Mouse (Mus musculus) embryo, embryonic 11 days (tissue): ENCODE measurements around the gene Nicn1.
"Not testable (repeated sequence)": the region's sequence is repeated elsewhere in the genome, so short reads cannot be mapped to it uniquely, and the experiment has no call there.

Experiments
- DNase-seq: peaks from one replicate; pipeline ENCODE4 v3.0.0-alpha.2; 2015

Nicn1 gene

DNA sequence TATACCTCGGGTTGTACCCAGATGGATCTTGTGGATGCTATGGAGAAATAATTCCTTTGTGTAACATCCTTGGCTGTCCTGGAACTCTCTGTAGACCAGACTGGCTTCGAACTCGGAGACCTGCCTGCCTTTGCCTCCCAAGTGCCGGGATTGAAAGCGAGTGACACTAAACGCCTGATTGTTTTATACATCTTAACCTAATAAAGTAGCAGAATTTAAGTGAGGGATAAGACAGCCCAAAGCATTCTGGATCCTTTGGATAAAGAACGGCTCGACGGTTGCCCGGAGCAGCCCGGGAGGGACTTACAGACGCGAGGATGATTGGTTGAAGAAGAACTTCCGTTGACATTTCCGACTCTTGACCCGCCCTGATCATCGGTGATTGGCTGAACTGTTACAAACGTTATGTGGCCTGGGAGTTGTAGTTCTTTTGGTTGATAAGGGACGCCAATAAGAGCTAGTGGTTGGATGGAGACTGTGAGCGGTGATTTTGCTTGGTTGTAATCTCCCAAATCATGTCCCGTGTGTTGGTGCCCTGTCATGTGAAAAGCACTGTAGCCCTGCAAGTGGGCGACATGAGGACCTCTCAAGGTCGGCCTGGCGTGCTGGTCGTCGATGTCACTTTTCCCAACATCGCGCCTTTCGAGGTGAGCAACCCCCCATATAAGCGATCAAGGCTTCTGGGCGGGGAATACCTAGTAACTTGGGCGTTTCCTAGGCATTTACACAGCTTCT lies at the start of gene Nicn1:
Nicn1 (plus strand) TSS at position 414 of the 735 bp plus-strand sequence.
- DNase-seq = peak; percentile 96

DNA sequence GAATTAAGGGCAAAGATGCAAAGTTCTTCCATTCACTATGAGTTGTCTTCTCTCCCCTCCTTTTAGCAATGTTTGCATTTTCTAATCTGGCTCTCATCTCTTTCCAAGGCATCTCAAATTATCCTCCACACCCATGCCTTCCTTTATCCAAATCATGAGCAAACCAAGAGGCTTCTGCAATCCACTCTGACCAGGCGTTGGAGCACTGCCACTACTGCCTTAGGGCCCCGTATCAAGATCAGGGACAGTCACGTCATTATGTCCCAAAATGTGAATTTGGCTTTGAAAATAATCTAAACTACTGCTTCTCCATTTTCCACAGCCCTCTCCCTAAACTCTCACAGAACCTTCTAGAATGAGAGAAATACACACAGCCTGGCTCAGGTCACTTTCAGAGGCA lies 45.7 kb upstream of the Nicn1 start:
- DNase-seq = no peak

DNA sequence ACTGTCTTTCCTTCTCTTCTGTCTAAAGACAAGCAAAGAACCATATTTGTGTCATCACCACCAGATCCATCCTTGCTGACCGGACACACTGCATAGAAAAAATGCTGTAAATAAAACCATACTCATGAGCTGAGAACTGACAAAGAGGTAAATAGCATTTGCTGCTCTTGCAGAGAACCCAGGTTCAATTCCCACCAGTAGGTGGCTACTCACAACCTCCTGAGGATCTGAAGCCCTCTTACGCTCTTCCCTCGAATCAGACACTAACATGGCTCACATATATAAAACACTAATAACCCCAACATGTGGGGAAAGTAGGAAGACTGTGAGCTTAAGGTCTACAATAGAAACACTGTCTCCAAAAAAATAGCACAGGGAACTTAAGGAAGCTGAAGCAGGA lies 45.2 kb upstream of the Nicn1 start:
- DNase-seq = peak; percentile 35

DNA sequence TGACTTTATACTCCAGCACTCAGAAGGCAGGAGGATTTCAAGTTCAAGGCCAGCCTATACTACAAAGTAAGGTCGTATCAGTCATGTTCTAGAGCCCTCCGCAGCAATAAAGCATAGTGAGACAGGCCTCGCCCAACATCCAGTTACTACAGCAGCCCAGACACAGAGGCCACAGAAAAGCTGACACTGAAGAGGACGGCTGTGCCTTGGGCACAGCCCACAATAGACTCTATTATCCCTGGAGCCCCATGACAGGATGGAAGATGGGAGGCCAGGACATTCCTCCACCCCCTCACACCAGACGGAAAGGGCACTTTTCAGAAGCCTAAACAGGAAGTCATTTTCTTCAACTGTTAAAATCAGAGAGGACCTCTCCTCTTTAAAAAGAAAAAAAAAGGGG lies 41.3 kb upstream of the Nicn1 start:
- DNase-seq = no peak

DNA sequence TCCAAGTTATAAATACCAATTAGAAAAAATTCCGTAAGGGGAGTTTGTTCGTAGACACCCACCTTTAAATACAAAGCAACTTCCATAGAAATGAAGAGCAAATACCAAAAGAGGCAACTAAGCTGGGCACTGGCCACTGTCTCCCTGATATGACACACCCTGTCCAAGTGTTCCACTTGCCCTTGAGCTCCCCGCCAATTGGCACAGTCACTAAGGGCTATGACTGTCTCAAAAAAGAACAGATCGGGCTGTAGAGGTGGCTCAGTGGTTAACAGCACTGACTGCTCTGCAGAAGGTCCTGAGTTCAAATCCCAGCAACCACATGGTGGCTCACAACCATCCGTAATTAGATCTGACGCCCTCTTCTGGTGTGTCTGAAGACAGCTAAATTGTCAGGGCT lies 38.4 kb upstream of the Nicn1 start:
- no peak for DNase-seq

DNA sequence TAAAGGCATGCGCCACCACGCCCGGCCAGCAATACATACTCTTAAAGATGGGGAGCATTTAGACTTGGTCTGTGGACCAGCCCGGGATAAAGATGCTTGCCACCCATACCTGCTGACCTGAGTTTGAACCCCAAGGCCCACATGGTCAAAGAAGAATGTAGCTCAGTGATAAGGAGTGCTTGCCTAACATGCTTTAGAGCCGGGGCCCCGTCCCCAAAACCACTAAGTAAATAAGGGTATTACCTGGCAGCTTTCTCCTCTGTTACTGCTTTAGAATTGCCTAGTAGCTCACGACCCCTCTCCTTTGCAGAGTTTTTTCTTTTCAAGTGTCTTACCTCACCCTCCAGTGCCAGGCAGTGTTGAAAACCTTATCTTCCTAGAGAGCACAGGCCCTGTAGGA lies 37.5 kb upstream of the Nicn1 start:
- no peak for DNase-seq

DNA sequence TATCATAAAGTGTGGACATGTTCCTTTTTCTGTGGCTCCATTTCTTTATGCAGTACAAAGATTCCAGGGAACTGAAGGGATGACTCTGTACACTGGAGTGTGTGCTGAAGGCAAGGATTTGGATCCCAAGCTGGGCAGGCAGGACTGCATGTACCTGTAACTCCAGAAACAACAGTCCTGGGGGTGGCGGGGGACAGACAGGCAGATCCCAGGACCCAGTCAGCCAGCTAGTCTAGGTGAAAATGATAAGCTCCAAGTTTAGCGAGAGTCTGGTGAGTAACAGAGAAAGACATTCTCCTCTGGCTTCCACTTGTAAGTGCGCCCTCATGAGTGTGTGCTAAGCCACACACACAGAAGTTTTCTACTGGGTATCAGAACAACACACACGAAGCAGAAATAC lies 29.7 kb upstream of the Nicn1 start:
- DNase-seq = no peak

DNA sequence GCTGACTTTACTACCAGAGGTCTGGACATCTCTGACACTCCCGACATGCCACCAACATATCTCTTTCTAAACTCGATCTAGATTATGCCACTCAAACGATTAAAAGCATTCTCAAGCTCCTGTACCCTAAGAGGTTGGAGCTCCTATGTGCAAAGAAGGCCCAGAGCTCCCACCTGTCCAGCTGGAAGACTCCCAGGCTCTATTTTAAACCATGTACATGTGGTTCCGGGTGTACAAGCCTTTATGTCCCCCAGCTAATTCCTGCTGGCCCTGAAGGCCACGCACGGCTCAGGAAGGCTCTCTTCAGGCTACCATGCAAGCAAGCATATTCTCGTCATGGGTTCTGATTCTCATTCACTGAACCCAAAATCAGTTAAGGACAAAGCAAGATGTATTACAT lies 28.4 kb upstream of the Nicn1 start:
- DNase-seq = no peak

DNA sequence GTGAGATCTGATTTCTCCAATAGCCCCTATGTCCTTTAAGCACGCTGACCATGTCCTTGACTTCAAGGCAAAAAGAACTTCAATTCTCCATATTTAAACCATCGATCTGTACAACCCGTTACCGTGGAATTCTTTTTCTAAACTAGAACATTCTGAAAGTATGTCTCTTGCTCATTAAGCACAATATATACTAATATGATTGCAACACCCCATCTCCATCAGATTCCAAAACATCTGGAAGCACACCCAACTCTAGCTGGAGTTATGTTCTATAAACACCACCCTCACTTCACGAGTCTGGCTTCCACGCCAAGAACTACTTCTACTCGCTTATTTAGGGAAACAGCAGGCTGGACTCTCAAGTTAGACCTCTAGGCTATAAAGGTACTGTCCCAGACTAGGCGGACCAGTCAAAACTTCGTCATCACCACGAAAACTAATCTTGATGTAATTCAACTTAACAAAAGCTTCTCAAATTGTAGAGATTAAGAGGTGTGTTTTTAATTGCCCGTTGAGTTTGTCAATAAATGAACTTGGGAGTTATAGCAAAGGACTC lies 27.7 kb upstream of the Nicn1 start:
- no peak for DNase-seq

DNA sequence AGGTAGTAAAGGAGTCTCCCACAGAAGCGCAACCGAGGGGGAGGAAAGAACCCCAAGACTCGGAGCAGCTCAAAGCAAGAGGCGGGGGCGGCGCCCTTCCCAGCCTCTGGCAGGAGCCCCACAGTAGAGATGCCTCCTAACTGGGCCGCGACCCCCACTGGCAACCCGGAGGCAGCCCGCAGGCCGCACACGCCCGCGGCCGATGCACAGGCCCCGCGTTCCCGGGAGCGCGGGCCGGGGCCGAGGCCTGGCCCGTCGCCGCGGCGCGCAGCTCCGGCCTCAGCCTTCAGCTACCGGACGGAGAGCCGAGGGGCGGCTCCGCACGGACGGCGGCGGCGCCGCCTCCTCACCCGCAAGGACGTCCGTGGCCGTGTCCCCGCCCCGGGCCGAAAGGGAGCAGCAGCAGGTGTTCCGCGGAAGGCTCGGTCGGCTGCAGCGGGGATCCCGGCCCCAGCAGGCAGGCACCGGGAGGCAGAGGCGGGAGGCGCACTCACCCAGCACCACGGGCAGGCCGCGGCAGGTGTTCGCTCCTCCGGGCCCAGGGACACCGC lies 27.0 kb upstream of the Nicn1 start:
- peak; percentile 68 for DNase-seq

DNA sequence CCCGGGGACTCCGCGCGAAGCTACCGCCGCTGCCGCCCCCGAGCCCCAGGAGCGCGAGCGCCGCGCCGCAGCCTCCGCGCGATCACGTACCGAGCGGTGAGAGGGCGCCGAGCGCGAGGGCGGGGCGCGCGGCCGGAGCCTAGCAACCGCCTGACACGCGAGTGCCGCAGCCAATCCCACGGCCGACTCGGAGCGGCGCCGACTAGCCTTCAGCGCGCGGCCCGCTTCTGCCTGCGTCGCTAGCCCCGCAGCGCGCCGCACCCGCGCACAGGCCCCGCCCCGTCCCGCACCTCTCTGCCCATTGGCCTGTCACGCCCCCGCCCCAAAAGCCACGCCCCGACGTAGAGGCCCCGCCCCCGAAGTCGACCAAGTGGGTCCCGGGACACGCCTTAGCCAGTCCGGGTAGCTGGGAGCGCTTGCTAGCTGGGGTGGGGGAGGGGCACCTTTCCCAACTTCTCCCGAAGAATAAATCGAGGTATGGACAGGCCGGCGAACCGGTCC lies 26.5 kb upstream of the Nicn1 start, which contains the start of gene Dag1:
Dag1 (minus strand) TSS at position 269 of the 501 bp plus-strand sequence.
- DNase-seq = peak; percentile 99

DNA sequence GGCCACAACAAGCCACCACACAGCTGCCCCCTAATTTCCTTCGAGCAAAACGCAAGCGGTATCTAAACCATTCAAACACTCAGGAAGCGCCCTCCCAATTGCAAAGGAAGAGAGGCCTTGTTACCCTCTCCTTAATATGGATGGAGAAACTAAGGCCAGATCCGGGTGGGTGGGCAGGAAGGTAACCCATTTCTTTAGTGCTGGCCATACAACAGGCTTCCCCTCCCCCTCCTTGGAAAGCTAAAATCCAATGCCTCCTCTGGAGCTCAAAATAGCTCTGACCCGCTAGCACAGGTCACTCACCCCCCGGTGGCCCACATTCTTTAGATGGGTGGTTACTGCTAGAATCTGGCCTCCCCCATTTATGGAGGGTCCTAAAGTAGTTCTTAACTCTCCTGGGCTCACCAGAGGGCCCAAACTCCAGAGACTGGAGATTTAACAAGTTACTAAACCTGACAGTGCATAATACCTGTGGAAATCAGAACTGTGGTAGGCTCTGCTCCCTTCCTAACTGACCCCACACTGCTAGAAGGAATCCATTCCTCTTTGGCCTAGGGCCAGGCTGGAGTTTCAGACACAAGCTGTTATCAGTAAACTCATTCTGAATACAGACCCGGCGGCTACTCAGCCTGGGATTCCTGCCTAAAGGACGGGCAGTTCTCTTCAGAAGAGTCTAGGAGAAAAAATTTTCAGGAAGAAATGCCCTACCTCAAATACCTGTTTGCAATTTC lies 25.9 kb upstream of the Nicn1 start:
- peak; percentile 40 for DNase-seq

DNA sequence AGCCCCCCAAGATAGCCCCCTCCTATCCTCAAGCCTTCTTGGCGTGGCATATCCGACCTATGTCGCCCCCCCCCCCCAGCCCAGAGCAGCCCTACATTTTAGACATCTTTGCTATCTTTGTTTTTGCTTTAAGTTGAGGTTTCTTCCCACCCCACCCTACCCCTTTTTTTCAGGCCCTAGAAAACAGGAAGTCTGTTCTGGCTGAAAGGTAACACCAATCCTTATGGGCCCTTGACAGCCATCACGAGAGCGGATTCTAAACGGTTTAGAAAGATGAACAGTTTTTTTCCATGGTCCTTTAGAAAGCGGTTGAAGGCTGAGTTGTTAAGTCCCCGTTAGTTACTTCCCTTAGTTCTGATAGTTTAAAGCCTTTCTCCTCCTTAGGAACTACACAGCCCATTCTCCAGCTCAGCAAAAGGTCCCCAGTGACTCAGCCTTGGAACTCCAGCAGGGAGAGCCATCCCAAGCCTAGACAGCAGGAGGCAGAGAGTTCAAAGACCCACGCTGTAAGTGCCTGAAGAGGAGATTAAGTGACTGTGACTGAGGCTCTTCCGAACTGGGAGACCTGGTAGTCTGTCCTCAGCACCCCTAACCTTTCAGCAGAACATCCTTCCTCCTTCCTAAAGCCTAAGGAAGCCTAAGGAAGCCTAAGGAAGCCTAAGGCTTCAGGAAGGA lies 23.8 kb upstream of the Nicn1 start:
- no peak for DNase-seq

DNA sequence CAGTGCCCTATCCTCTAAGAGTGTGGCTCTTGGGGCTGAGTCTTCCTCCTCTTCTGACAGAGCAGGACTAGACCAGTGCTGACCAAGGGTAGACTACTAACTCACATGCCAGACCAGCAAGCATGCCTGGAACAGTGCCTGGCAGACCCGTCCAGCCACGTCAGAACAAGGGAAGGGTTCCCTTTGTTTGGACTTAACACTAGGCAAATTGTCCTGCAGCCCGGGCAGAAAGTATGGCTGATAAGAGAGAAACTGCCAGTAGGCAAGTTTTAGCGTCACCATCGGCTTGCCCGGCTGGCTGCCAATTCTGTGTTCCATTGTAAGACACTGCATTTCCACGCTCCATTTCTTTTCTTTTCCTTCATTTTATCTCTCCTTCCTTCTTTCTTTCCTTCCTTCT lies 22.5 kb upstream of the Nicn1 start:
- DNase-seq = no peak

DNA sequence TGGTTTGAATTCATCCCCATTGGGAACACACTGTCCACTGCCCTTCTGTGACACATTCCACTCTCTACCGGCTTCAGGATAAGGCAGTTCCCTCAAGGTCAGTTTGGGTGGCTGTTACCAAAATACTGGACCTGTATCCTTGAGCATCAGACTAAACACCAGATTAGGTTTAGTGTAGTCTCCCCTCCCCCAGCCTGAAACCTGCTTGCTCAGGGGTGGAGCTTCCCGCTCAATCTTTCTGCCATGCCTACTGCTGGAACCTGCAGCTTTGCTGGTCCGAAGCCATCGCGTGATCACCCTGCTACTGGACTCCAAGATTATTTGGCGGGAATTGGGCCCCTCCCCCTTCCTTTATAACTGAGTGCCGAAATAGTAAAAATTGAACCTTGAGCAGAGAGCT lies 21.5 kb upstream of the Nicn1 start:
- not testable (repeated sequence) for DNase-seq

DNA sequence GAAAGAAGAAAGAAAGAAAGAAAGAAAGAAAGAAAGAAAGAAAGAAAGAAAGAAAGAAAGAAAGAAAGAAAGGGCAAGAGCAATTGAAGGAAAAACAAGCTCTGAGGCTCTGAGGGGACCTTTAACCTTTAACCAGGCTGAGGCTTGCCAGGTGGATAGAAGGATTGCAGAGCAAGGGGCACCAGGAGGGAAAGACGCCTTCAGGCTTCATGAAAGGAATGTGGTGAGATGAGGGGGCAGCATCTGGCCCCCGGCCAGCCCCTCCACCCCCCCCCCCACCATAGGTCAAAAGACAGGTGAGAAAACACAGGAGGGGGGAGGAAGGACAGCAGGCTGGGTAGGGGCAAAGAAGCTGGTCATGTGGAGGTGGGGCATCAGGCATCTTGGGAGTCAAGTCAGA lies 18.3 kb upstream of the Nicn1 start:
- no peak for DNase-seq

DNA sequence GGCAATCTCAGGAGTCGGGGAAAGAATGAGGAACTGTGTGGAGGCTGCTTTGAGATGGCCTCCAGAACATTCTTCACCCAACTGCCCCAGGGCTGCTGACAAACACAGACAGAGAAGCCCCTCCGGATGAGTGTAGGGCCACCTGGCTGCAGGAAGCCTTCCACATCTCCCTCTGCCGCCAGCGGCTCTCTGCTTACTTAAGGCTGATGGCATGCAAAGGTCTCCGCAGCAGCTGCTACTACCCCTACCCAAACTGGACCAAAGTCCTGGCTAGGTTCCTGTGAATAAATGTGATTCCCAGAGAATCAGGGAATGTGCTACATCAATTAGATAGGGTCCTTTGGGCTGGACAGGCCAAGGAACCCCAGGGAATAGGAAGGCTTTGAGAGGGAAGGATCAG lies 17.5 kb upstream of the Nicn1 start:
- no peak for DNase-seq

DNA sequence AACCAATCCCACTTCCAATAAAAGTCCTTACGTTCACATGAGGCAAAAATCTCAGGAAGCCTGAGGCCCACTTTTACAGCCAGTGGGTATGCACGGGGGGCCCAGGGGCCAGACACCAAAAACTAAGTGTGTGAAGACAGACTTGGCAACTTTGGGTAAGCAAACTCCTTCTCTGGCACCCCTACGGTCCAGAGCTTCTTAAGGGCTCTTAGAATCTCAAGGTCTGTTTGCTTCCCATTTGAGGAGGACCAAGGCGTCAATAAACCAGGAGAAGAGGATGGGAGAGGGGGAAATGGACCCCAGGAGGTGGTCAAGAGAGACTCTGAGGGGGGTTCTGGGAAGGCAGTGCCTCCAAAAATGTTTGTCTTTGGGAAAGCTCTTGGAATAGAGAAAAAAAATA lies 16.7 kb upstream of the Nicn1 start:
- DNase-seq = no peak

DNA sequence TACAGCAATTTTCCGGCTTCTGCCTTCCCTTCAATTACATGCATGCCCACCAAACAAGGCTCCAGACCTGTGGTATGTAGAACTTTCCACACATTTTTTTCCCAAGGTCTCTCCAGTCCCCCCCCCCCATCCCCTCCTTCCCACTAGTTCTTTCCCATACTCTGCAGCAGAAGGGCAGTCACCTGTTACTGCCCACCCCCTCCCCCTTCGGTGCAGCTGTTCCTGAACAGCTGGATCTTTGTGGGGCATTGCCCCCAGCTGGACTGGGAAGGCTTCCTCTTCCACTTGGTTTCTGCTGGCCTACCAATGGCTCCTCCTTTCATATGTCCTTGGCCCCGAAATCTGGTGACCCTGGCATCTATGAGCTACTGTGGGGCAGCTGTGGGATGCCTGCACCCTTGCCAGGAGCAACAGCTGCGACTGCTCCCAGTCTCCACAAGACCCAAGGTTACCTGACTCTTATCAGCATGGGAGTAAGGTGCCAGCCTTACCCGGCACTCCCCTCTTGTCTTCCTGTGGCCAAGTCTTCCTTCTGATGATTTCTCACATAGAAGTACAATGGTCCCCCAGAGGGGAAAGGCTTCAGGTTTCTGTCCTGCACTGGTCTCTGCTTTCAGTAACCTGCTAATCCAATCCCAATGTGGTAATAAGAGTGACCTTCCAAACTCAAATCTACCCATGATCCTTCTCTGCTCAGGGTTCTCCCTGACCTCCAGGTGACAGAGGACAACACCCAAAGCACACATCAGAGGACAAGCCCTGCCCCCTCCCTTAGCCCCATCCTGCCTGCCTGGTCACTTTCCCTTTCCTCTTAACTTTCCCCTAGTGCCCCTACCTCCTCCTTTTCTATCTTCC lies 15.5 kb upstream of the Nicn1 start:
- DNase-seq = no peak

DNA sequence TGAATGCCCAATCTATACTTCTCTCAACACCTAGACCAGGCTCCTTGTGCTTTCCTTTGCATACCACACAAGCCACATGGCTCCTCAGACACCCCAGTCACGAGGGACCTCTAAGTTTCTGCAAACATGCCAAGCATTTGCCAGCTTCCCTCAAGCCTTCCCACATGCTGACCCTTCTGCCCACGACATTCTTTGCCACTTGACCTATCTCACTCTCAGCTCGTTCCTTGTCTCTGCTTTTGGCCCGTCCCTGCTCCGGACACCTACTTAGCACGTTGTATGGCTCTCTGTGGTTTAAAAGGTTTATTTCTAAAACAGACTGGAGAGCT lies 14.9 kb upstream of the Nicn1 start:
- no peak for DNase-seq

DNA sequence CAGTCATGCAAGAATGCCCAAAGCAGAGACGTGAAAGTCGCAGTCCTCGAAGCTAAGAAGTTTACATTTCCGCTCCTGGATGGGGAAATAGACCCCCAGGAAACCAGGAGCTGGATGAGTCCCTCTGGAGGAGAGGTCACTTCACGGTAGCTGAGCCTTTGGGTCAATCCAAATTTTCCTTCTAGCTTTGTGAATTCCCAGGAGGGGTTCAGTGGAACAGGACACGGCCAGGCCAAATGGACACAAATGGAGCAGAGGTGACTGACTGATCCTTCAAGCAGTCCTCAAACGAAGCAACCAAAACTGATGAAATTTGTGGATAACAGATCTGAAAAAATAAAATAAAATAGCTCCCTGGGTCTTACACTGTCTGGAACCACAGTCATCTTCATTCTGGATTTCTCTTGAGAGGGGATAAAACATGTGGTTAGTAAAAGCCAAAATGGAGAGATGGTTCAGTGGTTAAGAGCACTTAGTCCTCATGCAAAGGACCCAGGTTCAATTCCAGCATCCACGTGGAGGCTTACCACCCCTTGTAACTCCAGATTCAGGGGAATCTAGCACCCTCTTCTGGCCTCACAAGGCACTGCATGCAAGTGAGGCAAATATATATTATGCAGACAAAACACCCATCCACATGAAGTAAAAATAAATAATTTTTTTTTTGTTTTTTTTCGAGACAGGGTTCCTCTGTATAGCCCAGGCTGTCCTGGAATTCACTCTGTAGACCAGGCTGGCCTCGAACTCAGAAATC lies 11.4 kb upstream of the Nicn1 start:
- peak; percentile 51 for DNase-seq
